Mouse (Mus musculus): ENCODE data around the gene Patz1.

The Patz1 gene

GRCm38 (mm10) chr11:3292062-3292421, 3.4 kb downstream of the Patz1 start:
- in situ Hi-C loops (cut with MseI, MboI), result no loop called here

- in situ Hi-C loops (cut with MseI, MboI), result no loop called here
Observed at GRCm38 (mm10) chr11:3292711-3293249, 4.1 kb downstream of the Patz1 start.

- in situ Hi-C loops (cut with MseI, MboI), result no loop called here
Observed at GRCm38 (mm10) chr11:3293361-3293760, 4.7 kb downstream of the Patz1 start.

- in situ Hi-C loops (cut with MseI, MboI), result no loop called here
Observed at GRCm38 (mm10) chr11:3294641-3295040, 6.0 kb downstream of the Patz1 start.

GRCm38 (mm10) chr11:3296056-3296455, 7.4 kb downstream of the Patz1 start:
- in situ Hi-C loops (cut with MseI, MboI), result no loop called here

GRCm38 (mm10) chr11:3297871-3298812, 9.5 kb downstream of the Patz1 start:
- in situ Hi-C loops (cut with MseI, MboI), result no loop called here

GRCm38 (mm10) chr11:3298813-3299185, 10.1 kb downstream of the Patz1 start:
- in situ Hi-C loops (cut with MseI, MboI), result no loop called here

GRCm38 (mm10) chr11:3301075-3301474, 12.4 kb downstream of the Patz1 start:
- in situ Hi-C loops (cut with MseI, MboI), result no loop called here

- in situ Hi-C loops (cut with MseI, MboI), result no loop called here
Observed at GRCm38 (mm10) chr11:3302385-3302784, 13.7 kb downstream of the Patz1 start.

GRCm38 (mm10) chr11:3302792-3303191, 14.1 kb downstream of the Patz1 start:
- in situ Hi-C loops (cut with MseI, MboI), result no loop called here

- in situ Hi-C loops (cut with MseI, MboI), result no loop called here
Observed at GRCm38 (mm10) chr11:3305821-3306220, 17.1 kb downstream of the Patz1 start.

GRCm38 (mm10) chr11:3307875-3308274, 19.2 kb downstream of the Patz1 start:
- in situ Hi-C loops (cut with MseI, MboI), result no loop called here

- in situ Hi-C loops (cut with MseI, MboI), result no loop called here
Observed at GRCm38 (mm10) chr11:3309884-3310283, 21.2 kb downstream of the Patz1 start.

- in situ Hi-C loops (cut with MseI, MboI), result no loop called here
Observed at GRCm38 (mm10) chr11:3310789-3311585, 22.3 kb downstream of the Patz1 start.

- in situ Hi-C loops (cut with MseI, MboI), result no loop called here
Observed at GRCm38 (mm10) chr11:3311586-3312347, 23.1 kb downstream of the Patz1 start.

GRCm38 (mm10) chr11:3313294-3313693, 24.6 kb downstream of the Patz1 start:
- in situ Hi-C loops (cut with MseI, MboI), result no loop called here

- in situ Hi-C loops (cut with MseI, MboI), result no loop called here
Observed at GRCm38 (mm10) chr11:3314148-3314547, 25.5 kb downstream of the Patz1 start.

GRCm38 (mm10) chr11:3318286-3318685, 29.6 kb downstream of the Patz1 start:
- in situ Hi-C loops (cut with MseI, MboI), result no loop called here

- in situ Hi-C loops (cut with MseI, MboI), result no loop called here
Observed at GRCm38 (mm10) chr11:3328271-3328670, 39.6 kb downstream of the Patz1 start.

- in situ Hi-C loops (cut with MseI, MboI), result no loop called here
Observed at GRCm38 (mm10) chr11:3328806-3329775, 40.4 kb downstream of the Patz1 start.
